Mouse (Mus musculus) lung, postnatal 0 days (tissue): ENCODE measurements around the gene Tbp. TPM values are rescaled to one million over a fixed set of nuclear protein-coding genes. Genes with fewer than 3 reads are reported as not detected.
A peak's percentile ranks its signal among the peaks of the same experiment; 100 is the strongest.

ENCODE experiments used
- ATAC-seq: fragments of 200-750 bp; cut with Nextera tagmentation; 2 replicates; pipeline ENCODE4 v1.8.0; 2017; ENCODE audit warnings: moderate library complexity
- DNase-seq: peaks from one replicate; pipeline ENCODE4 v3.0.0-alpha.2; 2016; ENCODE audit warnings: low spot score
- H3K27ac ChIP-seq: fragments of 300-500 bp; sonication (generic); 2 replicates; pipeline ENCODE4 v1.5.1; 2014; ENCODE audit warnings: antibody characterized with exemption, mild to moderate bottlenecking, low read length, mixed read lengths
- H3K27me3 ChIP-seq: fragments of 300-500 bp; sonication (generic); replicated peaks from 2 replicates; pipeline ENCODE4 v1.6.1; 2014; ENCODE audit warnings: low read length, mixed read lengths; ENCODE audit not compliant: insufficient read depth
- H3K36me3 ChIP-seq: fragments of 300-500 bp; sonication (generic); 2 replicates; pipeline ENCODE4 v1.6.1; 2014; ENCODE audit warnings: low read length, mixed read lengths; ENCODE audit not compliant: insufficient read depth
- H3K4me1 ChIP-seq: fragments of 300-500 bp; sonication (generic); 2 replicates; pipeline ENCODE4 v1.6.1; 2014; ENCODE audit warnings: antibody characterized with exemption, low read depth, low read length, mixed read lengths; ENCODE audit not compliant: insufficient read depth
- H3K4me2 ChIP-seq: fragments of 300-500 bp; sonication (generic); replicated peaks from 2 replicates; pipeline ENCODE4 v1.6.1; 2014; ENCODE audit warnings: low read depth, mild to moderate bottlenecking, low read length, moderate library complexity, mixed read lengths
- H3K4me3 ChIP-seq: fragments of 300-500 bp; sonication (generic); 2 replicates; pipeline ENCODE4 v1.5.1; 2014; ENCODE audit warnings: low read depth, low read length
- H3K9ac ChIP-seq: fragments of 300-500 bp; sonication (generic); replicated peaks from 2 replicates; pipeline ENCODE4 v1.6.1; 2014; ENCODE audit warnings: low read depth, mild to moderate bottlenecking
- H3K9me3 ChIP-seq: fragments of 300-500 bp; sonication (generic); 2 replicates; pipeline ENCODE4 v1.6.1; 2016; ENCODE audit warnings: low read length, mixed read lengths
- CTCF ChIP-seq: IDR thresholded peaks from 2 replicates; pipeline ENCODE4 v1.5.1; 2016; ENCODE audit warnings: antibody characterized with exemption, mild to moderate bottlenecking
- EP300 ChIP-seq: IDR thresholded peaks from 2 replicates; pipeline ENCODE4 v1.6.1; 2016; ENCODE audit warnings: antibody characterized with exemption, mild to moderate bottlenecking, control low read depth
- WGBS: fragments of 180-500 bp; shearing (Covaris S2); extraction: QIAGEN DNeasy Blood & Tissue Kit; methylation state at CpG from one replicate; pipeline ENCODE4 v1.1.7; 2014; 5-methylcytosine and 5-hydroxymethylcytosine counted together
- polyA plus RNA-seq: library from polyadenylated mRNA; unstranded; fragments of >200 nt; fragmentation: Nextera tagmentation; extraction: Ambion mirVana; gene quantifications from 2 replicates; pipeline ENCODE4 v1.2.1, GENCODE M21; 2015

The Tbp gene
- polyA plus RNA-seq, 1 experiment from 2014 or later: 29.9 TPM

- WGBS: 68% methylated on average over 4 of the region's 4 CpGs
- no peaks in the 10 kb centered on the region for H3K27me3 ChIP-seq
- no peak for TF ChIP-seq CTCF
- TF ChIP-seq EP300: no peak
Measured at GRCm38 (mm10) chr17:15546440-15546839, 46.8 kb downstream of the Tbp start.

GRCm38 (mm10) chr17:15549713-15550112 lies 50.0 kb downstream of the Tbp start:
- WGBS: 49% methylated on average over 1 of the region's 1 CpGs
- Histone ChIP-seq H3K9ac (no peak overlapping the region), H3K4me3 (no peak overlapping the region), H3K4me2 (no peak overlapping the region), H3K9me3 (no peaks in the 10 kb centered on the region; the same call in 1 of the 2 replicates), H3K27me3 (no peaks in the 10 kb centered on the region), H3K36me3 (no peaks in the 10 kb centered on the region), H3K4me1 (no peaks in the 10 kb centered on the region), H3K27ac (no peak overlapping the region)
- ATAC-seq: no peak
- no peak for DNase-seq
- no peak for TF ChIP-seq CTCF
- TF ChIP-seq EP300: no peak

More at GRCm38 (mm10) chr17:15546440-15546839, 46.8 kb downstream of the Tbp start:
- no peaks in the 10 kb centered on the region for H3K4me1 ChIP-seq
- H3K9me3 ChIP-seq: no peaks in the 10 kb centered on the region; the same call in 1 of the 2 replicates
- no peak overlapping the region for H3K27ac ChIP-seq
- DNase-seq (no peak), ATAC-seq (no peak)
- no peak overlapping the region for H3K4me2 ChIP-seq
- H3K9ac ChIP-seq: no peak overlapping the region
- no peaks in the 10 kb centered on the region for H3K36me3 ChIP-seq
- H3K4me3 ChIP-seq: no peak overlapping the region

- H3K9ac ChIP-seq: no peak overlapping the region
- H3K4me1 ChIP-seq: peaks cover 4% of the 10 kb centered on the region; the same call in 1 of the 2 replicates
- H3K4me3 ChIP-seq: no peak overlapping the region
- H3K27ac ChIP-seq: no peak overlapping the region
- DNase-seq: no peak
- no peaks in the 10 kb centered on the region for H3K27me3 ChIP-seq
- 86% methylated on average over 2 of the region's 2 CpGs for WGBS
- no peaks in the 10 kb centered on the region for H3K36me3 ChIP-seq
- no peak for TF ChIP-seq CTCF
- TF ChIP-seq EP300: no peak
- no peaks in the 10 kb centered on the region for H3K9me3 ChIP-seq
- no peak for ATAC-seq
- no peak overlapping the region for H3K4me2 ChIP-seq
Measured at GRCm38 (mm10) chr17:15559946-15560345, 60.3 kb downstream of the Tbp start.

GRCm38 (mm10) chr17:15564014-15564927 lies 64.6 kb downstream of the Tbp start, which contains the start of gene Prdm9:
TSS of gene Prdm9 (minus strand) at chr17:15564354.
- DNase-seq: peak; percentile 98
- TF ChIP-seq EP300: no peak
- no peak for TF ChIP-seq CTCF
- Histone ChIP-seq H3K27ac (peak within 1 kb of the TSS; percentile 92), H3K4me2 (peak within 1 kb of the TSS; percentile 77), H3K4me3 (peak within 1 kb of the TSS; percentile 68), H3K36me3 (no peaks in the 10 kb centered on the region), H3K27me3 (no peaks in the 10 kb centered on the region), H3K9ac (peak within 1 kb of the TSS; percentile 54), H3K4me1 (peaks cover 4% of the 10 kb centered on the region; the same call in 1 of the 2 replicates), H3K9me3 (no peaks in the 10 kb centered on the region)
- WGBS: under 1% methylated on average over 43 of the region's 43 CpGs
- peak; percentile 99 for ATAC-seq

GRCm38 (mm10) chr17:15564928-15565300 lies 65.2 kb downstream of the Tbp start:
- WGBS: 22% methylated on average over 12 of the region's 12 CpGs
- H3K9ac ChIP-seq: no peak overlapping the region
- ATAC-seq: no peak

GRCm38 (mm10) chr17:15566908-15567307 lies 67.2 kb downstream of the Tbp start:
- Histone ChIP-seq H3K27ac (no peak overlapping the region), H3K27me3 (no peaks in the 10 kb centered on the region), H3K4me2 (no peak overlapping the region), H3K36me3 (no peaks in the 10 kb centered on the region), H3K9me3 (no peaks in the 10 kb centered on the region), H3K4me3 (no peak overlapping the region), H3K9ac (no peak overlapping the region), H3K4me1 (peaks cover 4% of the 10 kb centered on the region; the same call in 1 of the 2 replicates)
- DNase-seq: no peak
- ATAC-seq: no peak
- no peak for TF ChIP-seq EP300
- TF ChIP-seq CTCF: 0 out of 2 replicates have a peak, but pooled peaks have one; percentile 14
- WGBS: 72% methylated on average over 5 of the region's 5 CpGs

More at GRCm38 (mm10) chr17:15564928-15565300, 65.2 kb downstream of the Tbp start:
- H3K27me3 ChIP-seq: no peaks in the 10 kb centered on the region
- no peaks in the 10 kb centered on the region for H3K9me3 ChIP-seq
- H3K4me2 ChIP-seq: peak overlapping the region; percentile 77
- peak overlapping the region; percentile 68 for H3K4me3 ChIP-seq
- H3K36me3 ChIP-seq: no peaks in the 10 kb centered on the region
- TF ChIP-seq EP300: no peak
- TF ChIP-seq CTCF: no peak
- peaks cover 4% of the 10 kb centered on the region; the same call in 1 of the 2 replicates for H3K4me1 ChIP-seq
- no peak for DNase-seq
- no peak overlapping the region for H3K27ac ChIP-seq
